Mouse (Mus musculus): ENCODE data around the gene Akap6.

The Akap6 gene

GRCm38 (mm10) chr12:52701201-52701641, 2.0 kb downstream of the Akap6 start:
- Histone ChIP-seq H3K4me3 (replicated peaks; ENCODE audit: low read length) (peak overlapping the region; percentile 62), H3K36me3 (ENCODE audit: insufficient read depth, low read length) (no peaks in the 10 kb centered on the region), H3K4me1 (replicated peaks; ENCODE audit: low read depth, low read length) (peaks cover 8% of the 10 kb centered on the region), H3K9me3 (ENCODE audit: low read length) (no peaks in the 10 kb centered on the region), H3K27me3 (ENCODE audit: insufficient read depth, low read length) (0 out of 2 replicates have a peak, but pooled peaks cover 3% of the 10 kb centered on the region)
- no peak for TF ChIP-seq NANOG (IDR thresholded peaks at IDR 0.05; ENCODE audit: borderline replicate concordance, low read length)
- TF ChIP-seq CTCF (conservative IDR thresholded peaks at IDR 0.05; ENCODE audit: low read length), result no peak

GRCm38 (mm10) chr12:52702368-52702967, 3.3 kb downstream of the Akap6 start:
- 0 out of 2 replicates have a peak, but pooled peaks cover 3% of the 10 kb centered on the region for H3K27me3 ChIP-seq (ENCODE audit: insufficient read depth, low read length)
- no peaks in the 10 kb centered on the region for H3K9me3 ChIP-seq (ENCODE audit: low read length)
- no peaks in the 10 kb centered on the region for H3K36me3 ChIP-seq (ENCODE audit: insufficient read depth, low read length)
- no peak overlapping the region for H3K4me3 ChIP-seq (replicated peaks; ENCODE audit: low read length)
- H3K4me1 ChIP-seq (replicated peaks; ENCODE audit: low read depth, low read length), result peaks cover 8% of the 10 kb centered on the region
- TF ChIP-seq POU5F1 (IDR thresholded peaks at IDR 0.05; ENCODE audit: borderline replicate concordance, low read length), result no peak
- no peak for TF ChIP-seq CTCF (conservative IDR thresholded peaks at IDR 0.05; ENCODE audit: low read length)
- TF ChIP-seq NANOG (IDR thresholded peaks at IDR 0.05; ENCODE audit: borderline replicate concordance, low read length), result no peak

DNA sequence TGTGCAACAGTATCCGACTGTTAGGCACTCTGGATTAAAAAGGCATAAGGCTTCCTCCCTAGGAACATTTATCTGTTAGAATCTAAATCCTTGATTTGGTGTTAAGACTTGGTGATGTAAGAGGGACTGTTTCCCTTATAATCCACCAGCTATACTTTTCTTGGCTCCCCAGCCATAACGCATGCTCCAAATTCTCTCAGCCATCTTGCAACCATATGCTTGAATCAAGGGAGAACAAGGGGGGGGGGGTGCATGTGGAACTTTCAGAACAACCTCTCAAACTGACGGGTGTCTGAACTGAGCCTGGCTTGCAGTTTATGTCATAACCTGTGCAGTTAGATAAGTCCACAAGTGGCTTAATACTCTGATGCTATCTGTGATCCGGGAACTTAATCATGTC, 4.9 kb downstream of the Akap6 start:
- Histone ChIP-seq H3K4me1 (replicated peaks; ENCODE audit: low read depth, low read length) (peaks cover 8% of the 10 kb centered on the region), H3K27me3 (ENCODE audit: insufficient read depth, low read length) (0 out of 2 replicates have a peak, but pooled peaks cover 3% of the 10 kb centered on the region), H3K4me3 (replicated peaks; ENCODE audit: low read length) (no peak overlapping the region), H3K36me3 (ENCODE audit: insufficient read depth, low read length) (no peaks in the 10 kb centered on the region), H3K9me3 (ENCODE audit: low read length) (no peaks in the 10 kb centered on the region)
- TF ChIP-seq CTCF (conservative IDR thresholded peaks at IDR 0.05; ENCODE audit: low read length) (no peak), NANOG (IDR thresholded peaks at IDR 0.05; ENCODE audit: borderline replicate concordance, low read length) (no peak), POU5F1 (IDR thresholded peaks at IDR 0.05; ENCODE audit: borderline replicate concordance, low read length) (no peak)

GRCm38 (mm10) chr12:52704810-52705209, 5.6 kb downstream of the Akap6 start:
- peaks cover 8% of the 10 kb centered on the region for H3K4me1 ChIP-seq (replicated peaks; ENCODE audit: low read depth, low read length)
- no peak overlapping the region for H3K4me3 ChIP-seq (replicated peaks; ENCODE audit: low read length)
- TF ChIP-seq POU5F1 (IDR thresholded peaks at IDR 0.05; ENCODE audit: borderline replicate concordance, low read length) (no peak), CTCF (conservative IDR thresholded peaks at IDR 0.05; ENCODE audit: low read length) (no peak), NANOG (IDR thresholded peaks at IDR 0.05; ENCODE audit: borderline replicate concordance, low read length) (no peak)
- H3K9me3 ChIP-seq (ENCODE audit: low read length), result no peaks in the 10 kb centered on the region
- no peaks in the 10 kb centered on the region for H3K36me3 ChIP-seq (ENCODE audit: insufficient read depth, low read length)
- 0 out of 2 replicates have a peak, but pooled peaks cover 3% of the 10 kb centered on the region for H3K27me3 ChIP-seq (ENCODE audit: insufficient read depth, low read length)

DNA sequence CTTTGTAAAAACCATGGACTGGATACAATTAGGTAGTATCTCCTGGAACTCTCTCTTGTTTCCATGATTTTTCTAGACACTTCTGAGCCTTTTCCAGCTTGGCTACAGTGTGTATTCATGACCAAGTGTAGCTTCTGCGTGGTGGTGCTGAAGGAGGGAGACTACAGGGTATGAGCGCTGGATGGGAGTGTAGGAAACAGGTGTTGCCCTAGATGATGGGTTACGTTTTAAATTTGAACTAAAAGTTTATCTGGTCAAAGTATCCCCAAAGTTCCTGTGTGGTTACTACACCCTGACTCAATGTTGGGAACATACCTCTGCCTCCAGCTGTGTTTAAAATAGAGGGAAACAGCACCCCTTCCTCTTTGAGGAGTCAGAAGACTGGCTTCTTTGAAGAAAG, 12.2 kb downstream of the Akap6 start:
- no peaks in the 10 kb centered on the region for H3K27me3 ChIP-seq (ENCODE audit: insufficient read depth, low read length)
- TF ChIP-seq NANOG (IDR thresholded peaks at IDR 0.05; ENCODE audit: borderline replicate concordance, low read length) (no peak), POU5F1 (IDR thresholded peaks at IDR 0.05; ENCODE audit: borderline replicate concordance, low read length) (no peak), CTCF (conservative IDR thresholded peaks at IDR 0.05; ENCODE audit: low read length) (no peak)
- H3K4me1 ChIP-seq (replicated peaks; ENCODE audit: low read depth, low read length), result no peaks in the 10 kb centered on the region
- no peaks in the 10 kb centered on the region for H3K9me3 ChIP-seq (ENCODE audit: low read length)
- H3K4me3 ChIP-seq (replicated peaks; ENCODE audit: low read length), result no peak overlapping the region
- H3K36me3 ChIP-seq (ENCODE audit: insufficient read depth, low read length), result no peaks in the 10 kb centered on the region

DNA sequence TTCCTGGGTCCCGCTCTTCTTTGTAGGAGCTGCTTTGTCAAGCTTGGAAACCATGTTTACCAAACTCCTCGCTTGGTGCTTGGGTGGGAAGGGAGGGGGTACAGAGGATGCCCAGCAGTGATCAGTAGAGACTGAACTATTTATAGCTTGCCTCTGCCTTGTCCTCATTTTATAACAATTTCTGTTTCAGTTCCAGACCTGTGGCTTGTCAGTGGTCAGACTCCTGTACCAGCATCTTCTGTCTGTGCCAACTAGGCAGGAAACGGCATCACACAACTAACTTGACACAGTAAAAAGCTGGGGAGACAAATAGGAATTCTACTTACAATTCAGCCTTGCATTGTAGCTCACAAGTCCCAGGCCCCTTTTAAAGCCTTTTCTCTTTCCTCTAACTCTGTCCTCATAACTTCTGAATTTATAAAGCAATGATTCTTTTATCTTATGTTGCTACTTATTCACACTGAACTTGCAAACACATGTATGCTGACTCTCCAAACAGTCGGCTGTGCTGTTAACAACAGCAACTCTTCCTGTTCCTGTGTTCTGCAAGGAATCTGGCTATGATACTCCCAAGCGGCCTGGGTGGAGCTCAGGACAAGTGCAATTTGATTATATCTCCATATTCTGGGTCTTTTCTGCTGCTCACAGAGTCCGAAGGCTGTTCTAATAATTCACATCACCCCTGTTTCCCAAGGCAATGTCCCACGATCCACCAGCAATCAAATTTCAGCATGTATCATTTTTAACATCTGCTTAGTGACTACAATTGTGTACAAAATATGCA, 12.9 kb downstream of the Akap6 start:
- TF ChIP-seq CTCF (conservative IDR thresholded peaks at IDR 0.05; ENCODE audit: low read length), result no peak
- no peak for TF ChIP-seq NANOG (IDR thresholded peaks at IDR 0.05; ENCODE audit: borderline replicate concordance, low read length)
- no peak for TF ChIP-seq POU5F1 (IDR thresholded peaks at IDR 0.05; ENCODE audit: borderline replicate concordance, low read length)

GRCm38 (mm10) chr12:52718392-52718791, 19.2 kb downstream of the Akap6 start:
- no peaks in the 10 kb centered on the region for H3K36me3 ChIP-seq (ENCODE audit: insufficient read depth, low read length)
- TF ChIP-seq NANOG (IDR thresholded peaks at IDR 0.05; ENCODE audit: borderline replicate concordance, low read length) (no peak), CTCF (conservative IDR thresholded peaks at IDR 0.05; ENCODE audit: low read length) (no peak), POU5F1 (IDR thresholded peaks at IDR 0.05; ENCODE audit: borderline replicate concordance, low read length) (no peak)
- no peaks in the 10 kb centered on the region for H3K4me1 ChIP-seq (replicated peaks; ENCODE audit: low read depth, low read length)
- no peak overlapping the region for H3K4me3 ChIP-seq (replicated peaks; ENCODE audit: low read length)
- no peaks in the 10 kb centered on the region for H3K9me3 ChIP-seq (ENCODE audit: low read length)
- H3K27me3 ChIP-seq (ENCODE audit: insufficient read depth, low read length), result no peaks in the 10 kb centered on the region; the same call in 1 of the 2 replicates

More for the DNA sequence above, 12.9 kb downstream of the Akap6 start:
- Histone ChIP-seq H3K4me1 (replicated peaks; ENCODE audit: low read depth, low read length) (no peaks in the 10 kb centered on the region), H3K36me3 (ENCODE audit: insufficient read depth, low read length) (no peaks in the 10 kb centered on the region), H3K9me3 (ENCODE audit: low read length) (no peaks in the 10 kb centered on the region), H3K4me3 (replicated peaks; ENCODE audit: low read length) (no peak overlapping the region), H3K27me3 (ENCODE audit: insufficient read depth, low read length) (no peaks in the 10 kb centered on the region)

- no peaks in the 10 kb centered on the region; the same call in 1 of the 2 replicates for H3K27me3 ChIP-seq (ENCODE audit: insufficient read depth, low read length)
- TF ChIP-seq CTCF (conservative IDR thresholded peaks at IDR 0.05; ENCODE audit: low read length), result no peak
- no peak for TF ChIP-seq POU5F1 (IDR thresholded peaks at IDR 0.05; ENCODE audit: borderline replicate concordance, low read length)
- no peak for TF ChIP-seq NANOG (IDR thresholded peaks at IDR 0.05; ENCODE audit: borderline replicate concordance, low read length)
- H3K4me3 ChIP-seq (replicated peaks; ENCODE audit: low read length), result no peak overlapping the region
- H3K36me3 ChIP-seq (ENCODE audit: insufficient read depth, low read length), result no peaks in the 10 kb centered on the region
- H3K4me1 ChIP-seq (replicated peaks; ENCODE audit: low read depth, low read length), result no peaks in the 10 kb centered on the region
- no peaks in the 10 kb centered on the region for H3K9me3 ChIP-seq (ENCODE audit: low read length)
Observed at GRCm38 (mm10) chr12:52719232-52719631, 20.0 kb downstream of the Akap6 start.

All from E14TG2a.4 (cell line).